Mouse (Mus musculus): ENCODE results near the gene Olfr544.

DNA sequence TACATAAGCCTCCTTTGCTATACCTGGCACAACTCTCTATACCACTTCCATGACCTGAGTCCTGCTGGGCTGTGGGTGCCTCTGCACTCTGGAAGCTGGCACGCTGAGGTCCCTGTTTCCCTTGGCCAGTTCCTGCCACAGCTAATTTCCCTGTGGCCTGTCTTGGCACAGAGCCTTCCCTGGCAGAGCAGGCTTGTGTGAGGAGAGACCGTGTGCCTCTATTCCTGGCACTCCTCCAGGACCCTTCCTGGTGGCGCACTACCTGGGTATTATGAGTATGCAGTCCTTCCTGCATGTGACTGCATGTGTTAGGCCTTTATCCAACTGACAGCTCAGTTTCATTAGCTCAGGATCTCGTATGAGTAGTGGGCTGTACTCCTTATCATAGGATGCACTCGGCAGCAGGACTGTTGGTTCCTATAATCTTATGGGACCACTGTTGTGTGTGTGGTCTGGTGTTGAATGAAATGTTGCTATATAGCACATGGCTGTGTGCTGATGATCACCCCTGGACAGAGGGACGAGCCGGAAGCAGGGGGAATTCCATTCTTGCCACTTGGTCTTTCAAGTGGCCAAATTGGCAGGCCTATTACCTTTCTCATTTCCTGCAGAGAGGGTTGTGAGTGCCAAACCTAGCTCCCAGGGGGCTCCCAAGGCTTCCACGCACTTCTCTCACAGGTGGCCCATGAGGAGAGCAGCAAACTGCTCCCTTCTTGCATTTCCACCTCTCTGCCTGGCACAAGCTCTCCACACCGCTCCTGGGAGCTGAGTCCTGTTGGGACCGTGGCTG, 28.3 kb upstream of the Olfr544 start:
- TF ChIP-seq EP300 (IDR thresholded peaks at IDR 0.05; ENCODE audit: low read depth) (no peak), CTCF (IDR thresholded peaks at IDR 0.05; ENCODE audit: low read depth) (no peak)

All from liver, postnatal 0 days (tissue).